Mouse (Mus musculus) forebrain, embryonic 11.5 days (tissue): ENCODE measurements around the gene Sema5a. TPM values are rescaled to one million over a fixed set of nuclear protein-coding genes. Genes with fewer than 3 reads are reported as not detected.
A peak's percentile ranks its signal among the peaks of the same experiment; 100 is the strongest.
"Not testable (repeated sequence)": the region's sequence is repeated elsewhere in the genome, so short reads cannot be mapped to it uniquely, and the experiment has no call there.

Experiments
- ATAC-seq: fragments of 200-750 bp; cut with Nextera tagmentation; replicated peaks from 2 replicates; pipeline ENCODE4 v1.8.0; 2017; ENCODE audit warnings: moderate TSS enrichment; ENCODE audit not compliant: low FRiP score
- DNase-seq: peaks from one replicate; pipeline ENCODE4 v3.0.0-alpha.2; 2017; ENCODE audit warnings: low spot score
- H3K27ac ChIP-seq: fragments of 300-500 bp; sonication (generic); 2 replicates; pipeline ENCODE4 v1.5.1; 2014; ENCODE audit warnings: low read depth, low read length
- H3K27me3 ChIP-seq: fragments of 300-500 bp; sonication (generic); 2 replicates; pipeline ENCODE4 v1.6.1; 2014; ENCODE audit warnings: mild to moderate bottlenecking, low read length, mixed read lengths; ENCODE audit not compliant: control insufficient read depth, insufficient read depth
- H3K36me3 ChIP-seq: fragments of 300-500 bp; sonication (generic); 2 replicates; pipeline ENCODE4 v1.6.1; 2014; ENCODE audit warnings: mild to moderate bottlenecking, low read length, moderate library complexity, mixed read lengths; ENCODE audit not compliant: control insufficient read depth, insufficient read depth
- H3K4me1 ChIP-seq: fragments of 300-500 bp; sonication (generic); replicated peaks from 2 replicates; pipeline ENCODE4 v1.6.1; 2014; ENCODE audit warnings: low read length, mixed read lengths; ENCODE audit not compliant: control insufficient read depth, insufficient read depth
- H3K4me2 ChIP-seq: fragments of 300-500 bp; sonication (generic); 2 replicates; pipeline ENCODE4 v1.6.1; 2014; ENCODE audit warnings: low read depth, mild to moderate bottlenecking, low read length, moderate library complexity, mixed read lengths; ENCODE audit not compliant: severe bottlenecking
- H3K4me3 ChIP-seq: fragments of 300-500 bp; sonication (generic); 2 replicates; pipeline ENCODE4 v1.5.1; 2014; ENCODE audit warnings: low read depth, low read length
- H3K9ac ChIP-seq: fragments of 300-500 bp; sonication (generic); 2 replicates; pipeline ENCODE4 v1.6.1; 2014; ENCODE audit warnings: low read length
- H3K9me3 ChIP-seq: fragments of 300-500 bp; sonication (generic); 2 replicates; pipeline ENCODE4 v1.6.1; 2016; ENCODE audit warnings: low read length, mixed read lengths; ENCODE audit not compliant: control insufficient read depth
- WGBS: fragments of 180-500 bp; shearing (Covaris S2); extraction: QIAGEN DNeasy Blood & Tissue Kit; methylation state at CpG from one replicate; pipeline ENCODE4 v1.1.7; 2014; 5-methylcytosine and 5-hydroxymethylcytosine counted together
- polyA plus RNA-seq: library from polyadenylated mRNA; unstranded; fragments of >200 nt; fragmentation: Nextera tagmentation; extraction: Ambion mirVana; gene quantifications from 2 replicates; pipeline ENCODE4 v1.2.1, GENCODE M21; 2014

Gene Sema5a
- polyA plus RNA-seq, 1 experiment from 2014 or later = 16.2 TPM

DNA sequence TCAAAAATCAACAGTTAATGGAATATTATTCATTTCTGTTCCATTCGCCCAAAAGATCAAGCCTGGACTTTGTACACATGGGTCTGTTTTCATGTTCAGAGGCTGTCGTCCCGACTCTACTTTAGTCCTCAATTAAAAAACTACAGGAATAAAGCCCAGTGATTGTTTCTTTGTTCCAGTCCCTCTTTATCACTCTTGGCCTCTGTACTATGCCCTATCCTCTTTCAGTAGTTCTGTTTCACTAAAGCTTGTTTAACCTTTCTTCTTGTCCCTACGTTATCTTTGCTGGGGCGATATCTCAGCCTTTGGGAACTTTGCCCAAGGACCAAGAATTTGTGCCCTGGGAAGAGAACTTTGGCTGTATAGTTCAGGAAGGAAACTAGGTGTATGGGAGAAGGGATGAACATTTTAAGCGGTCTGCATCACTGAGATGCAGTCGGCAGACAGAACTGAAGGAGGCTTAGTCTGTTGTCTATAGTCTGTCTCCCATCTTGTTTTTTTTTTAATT lies 17.7 kb upstream of the Sema5a start:
- Histone ChIP-seq H3K9ac (no peak overlapping the region), H3K4me3 (no peak overlapping the region), H3K4me2 (no peak overlapping the region), H3K36me3 (no peaks in the 10 kb centered on the region), H3K27me3 (no peaks in the 10 kb centered on the region), H3K27ac (no peak overlapping the region), H3K4me1 (no peaks in the 10 kb centered on the region), H3K9me3 (no peaks in the 10 kb centered on the region)
- 92% methylated on average over 7 of the region's 7 CpGs for WGBS
- ATAC-seq (no peak), DNase-seq (no peak)

DNA sequence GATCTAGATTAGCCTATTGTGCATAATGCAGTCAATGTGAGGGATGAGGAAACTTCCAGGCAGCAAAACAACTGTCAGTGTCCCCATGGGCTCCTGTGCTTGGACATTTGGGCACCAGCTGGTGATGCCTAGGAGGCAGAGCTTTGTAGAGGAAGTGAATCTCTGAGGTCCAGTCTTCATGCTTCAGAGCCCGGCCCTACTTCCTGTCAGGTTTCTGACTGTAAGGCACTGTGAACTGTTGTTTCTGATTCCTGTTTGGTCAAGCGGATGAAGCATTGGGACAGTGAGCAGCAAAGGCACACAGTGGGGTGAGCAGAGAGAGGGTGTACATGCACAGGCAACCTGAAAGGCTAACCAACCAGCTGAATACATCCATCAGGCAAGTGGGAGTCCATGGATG lies 14.5 kb upstream of the Sema5a start:
- Histone ChIP-seq H3K4me1 (no peaks in the 10 kb centered on the region), H3K9me3 (no peaks in the 10 kb centered on the region), H3K36me3 (no peaks in the 10 kb centered on the region), H3K27me3 (no peaks in the 10 kb centered on the region), H3K27ac (no peak overlapping the region), H3K4me2 (no peak overlapping the region), H3K9ac (no peak overlapping the region), H3K4me3 (no peak overlapping the region)
- no peak for DNase-seq
- 87% methylated on average over 2 of the region's 2 CpGs for WGBS
- ATAC-seq = no peak

GRCm38 (mm10) chr15:32232189-32232588 lies 12.4 kb upstream of the Sema5a start:
- DNase-seq = no peak

GRCm38 (mm10) chr15:32232666-32233141 lies 11.9 kb upstream of the Sema5a start:
- H3K36me3 ChIP-seq, H3K4me2 ChIP-seq, ATAC-seq, H3K4me1 ChIP-seq, H3K9ac ChIP-seq, H3K27ac ChIP-seq, DNase-seq, H3K27me3 ChIP-seq, H3K9me3 ChIP-seq, H3K4me3 ChIP-seq: not testable (repeated sequence)
- WGBS = 27% methylated on average over 8 of the region's 8 CpGs

More at GRCm38 (mm10) chr15:32232189-32232588, 12.4 kb upstream of the Sema5a start:
- ATAC-seq = no peak
- H3K4me2 ChIP-seq = no peak overlapping the region
- 89% methylated on average over 3 of the region's 3 CpGs for WGBS
- no peak overlapping the region for H3K4me3 ChIP-seq
- no peaks in the 10 kb centered on the region for H3K27me3 ChIP-seq
- H3K9ac ChIP-seq = no peak overlapping the region
- H3K27ac ChIP-seq = no peak overlapping the region
- H3K9me3 ChIP-seq = no peaks in the 10 kb centered on the region
- H3K36me3 ChIP-seq = no peaks in the 10 kb centered on the region
- no peaks in the 10 kb centered on the region for H3K4me1 ChIP-seq

DNA sequence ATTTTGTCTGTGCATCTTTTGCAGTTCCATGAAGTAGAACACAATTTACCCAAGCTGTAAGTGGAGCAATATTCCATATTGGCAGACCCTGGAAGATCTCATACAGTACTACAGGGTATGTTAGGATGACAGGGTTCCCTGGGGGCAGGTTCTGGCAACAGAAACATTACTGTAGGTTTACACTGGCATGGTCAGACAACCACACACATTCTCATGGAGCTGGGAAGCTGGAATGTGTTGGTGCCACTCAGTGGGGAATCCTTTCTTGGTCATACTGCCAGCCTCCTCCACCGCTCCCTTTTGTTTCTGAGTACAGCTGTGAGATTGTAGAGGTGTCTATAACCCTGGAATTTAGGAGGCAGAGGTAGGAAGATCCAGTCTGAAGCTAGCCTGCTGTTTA lies 11.2 kb upstream of the Sema5a start:
- Histone ChIP-seq H3K27ac (no peak overlapping the region), H3K4me2 (no peak overlapping the region), H3K36me3 (no peaks in the 10 kb centered on the region), H3K4me1 (no peaks in the 10 kb centered on the region), H3K9me3 (no peaks in the 10 kb centered on the region), H3K9ac (no peak overlapping the region), H3K4me3 (no peak overlapping the region), H3K27me3 (no peaks in the 10 kb centered on the region)
- DNase-seq = no peak
- ATAC-seq = no peak
- WGBS = 95% methylated on average over 1 of the region's 1 CpGs

GRCm38 (mm10) chr15:32239099-32239498 lies 5.5 kb upstream of the Sema5a start:
- Histone ChIP-seq H3K4me2 (no peak overlapping the region), H3K9me3 (no peaks in the 10 kb centered on the region), H3K27me3 (no peaks in the 10 kb centered on the region), H3K4me3 (no peak overlapping the region), H3K4me1 (no peaks in the 10 kb centered on the region), H3K27ac (no peak overlapping the region), H3K9ac (no peak overlapping the region), H3K36me3 (no peaks in the 10 kb centered on the region)
- WGBS = 98% methylated on average over 2 of the region's 2 CpGs
- ATAC-seq (no peak), DNase-seq (no peak)

GRCm38 (mm10) chr15:32240159-32240558 lies 4.5 kb upstream of the Sema5a start:
- DNase-seq = no peak
- Histone ChIP-seq H3K27ac (no peak overlapping the region), H3K9ac (no peak overlapping the region), H3K4me3 (no peak overlapping the region), H3K36me3 (no peaks in the 10 kb centered on the region), H3K4me1 (no peaks in the 10 kb centered on the region), H3K4me2 (no peak overlapping the region), H3K9me3 (no peaks in the 10 kb centered on the region), H3K27me3 (no peaks in the 10 kb centered on the region)
- no peak for ATAC-seq
- WGBS = 95% methylated on average over 3 of the region's 3 CpGs

- DNase-seq (no peak), ATAC-seq (no peak)
- H3K9me3 ChIP-seq = no peaks in the 10 kb centered on the region
- no peak overlapping the region for H3K4me2 ChIP-seq
- no peaks in the 10 kb centered on the region for H3K36me3 ChIP-seq
- H3K4me1 ChIP-seq = no peaks in the 10 kb centered on the region
- H3K27ac ChIP-seq = no peak overlapping the region
- WGBS = 96% methylated on average over 6 of the region's 6 CpGs
- no peaks in the 10 kb centered on the region for H3K27me3 ChIP-seq
- no peak overlapping the region for H3K9ac ChIP-seq
- H3K4me3 ChIP-seq = no peak overlapping the region
Measured at GRCm38 (mm10) chr15:32241666-32242065, 2.9 kb upstream of the Sema5a start.

GRCm38 (mm10) chr15:32243096-32243785 lies 1.4 kb upstream of the Sema5a start:
- ATAC-seq (no peak), DNase-seq (no peak)
- WGBS = 73% methylated on average over 12 of the region's 12 CpGs
- H3K27me3 ChIP-seq = no peaks in the 10 kb centered on the region
- peak overlapping the region; percentile 100; the same call in 1 of the 2 replicates for H3K4me2 ChIP-seq
- H3K9ac ChIP-seq = no peak overlapping the region
- no peak overlapping the region for H3K4me3 ChIP-seq
- no peak overlapping the region for H3K27ac ChIP-seq
- H3K4me1 ChIP-seq = no peaks in the 10 kb centered on the region
- no peaks in the 10 kb centered on the region for H3K9me3 ChIP-seq
- H3K36me3 ChIP-seq = no peaks in the 10 kb centered on the region
